Mouse (Mus musculus) 416B (cell line): ENCODE measurements around the gene Cyp2u1.

Experiments
- DNase-seq: peaks from one replicate; pipeline ENCODE4 v3.0.0; 2011; ENCODE audit warnings: low read depth

Gene Cyp2u1

GRCm38 (mm10) chr3:131255399-131255981, 47.5 kb downstream of the Cyp2u1 start:
- no peak for DNase-seq

GRCm38 (mm10) chr3:131254991-131255390, 48.0 kb downstream of the Cyp2u1 start:
- no peak for DNase-seq

GRCm38 (mm10) chr3:131251601-131252000, 51.4 kb downstream of the Cyp2u1 start:
- DNase-seq, result no peak

- DNase-seq, result no peak
Measured at GRCm38 (mm10) chr3:131250978-131251377, 52.0 kb downstream of the Cyp2u1 start.

GRCm38 (mm10) chr3:131250283-131250682, 52.7 kb downstream of the Cyp2u1 start:
- peak; percentile 36 for DNase-seq

- DNase-seq, result no peak
Measured at GRCm38 (mm10) chr3:131248444-131248843, 54.6 kb downstream of the Cyp2u1 start.

- peak; percentile 20 for DNase-seq
Measured at GRCm38 (mm10) chr3:131247851-131248250, 55.2 kb downstream of the Cyp2u1 start.

GRCm38 (mm10) chr3:131247447-131247846, 55.6 kb downstream of the Cyp2u1 start:
- DNase-seq, result no peak

GRCm38 (mm10) chr3:131246579-131247046, 56.4 kb downstream of the Cyp2u1 start:
- DNase-seq, result no peak

- peak; percentile 67 for DNase-seq
Measured at GRCm38 (mm10) chr3:131245766-131246578, 57.1 kb downstream of the Cyp2u1 start.
